Mouse (Mus musculus): Measurements from ENCODE around the gene Jade3. TPM values are rescaled to one million over a fixed set of nuclear protein-coding genes. Genes with fewer than 3 reads are reported as not detected.

Gene Jade3
- total and polyA plus RNA-seq, 2 experiments = 0.34 to 1.7 TPM

GRCm38 (mm10) chrX:20548880-20549440 is 123.5 kb downstream of the Jade3 start:
- H3K4me3 ChIP-seq (ENCODE audit: insufficient read depth, low read depth, low read length) = no peak overlapping the region
- no peak overlapping the region for H3K9ac ChIP-seq (ENCODE audit: low read depth, low read length)
- no peaks in the 10 kb centered on the region for H3K79me2 ChIP-seq (ENCODE audit: control insufficient read depth, insufficient read depth, low read length)
- no peaks in the 10 kb centered on the region for H3K27me3 ChIP-seq (ENCODE audit: control insufficient read depth, insufficient read depth, low read length)
- no peaks in the 10 kb centered on the region for H3K36me3 ChIP-seq (ENCODE audit: control insufficient read depth, insufficient read depth, low read length)
- peak; percentile 66 for DNase-seq (ENCODE audit: extremely low read depth, low read depth, low spot score)
- TF ChIP-seq POLR2A (IDR thresholded peaks at IDR 0.05; ENCODE audit: extremely low read depth, insufficient read depth, low read length) (no peak), CTCF (IDR thresholded peaks at IDR 0.05; ENCODE audit: low read depth, low read length) (no peak)
- peak overlapping the region; percentile 72 for H3K27ac ChIP-seq (replicated peaks; ENCODE audit: insufficient read depth, low read depth, low read length)
- H3K4me1 ChIP-seq (ENCODE audit: control insufficient read depth, insufficient read depth, low read length) = no peaks in the 10 kb centered on the region; the same call in 1 of the 2 replicates
- 18% methylated on average over 1 of the region's 1 CpGs for WGBS

- Histone ChIP-seq H3K27ac (replicated peaks; ENCODE audit: insufficient read depth, low read depth, low read length) (peak within 1 kb of the TSS; percentile 78), H3K27me3 (ENCODE audit: control insufficient read depth, insufficient read depth, low read length) (no peaks in the 10 kb centered on the region), H3K9ac (ENCODE audit: low read depth, low read length) (peak within 1 kb of the TSS; percentile 62), H3K4me1 (ENCODE audit: control insufficient read depth, insufficient read depth, low read length) (no peaks in the 10 kb centered on the region; the same call in 1 of the 2 replicates), H3K36me3 (ENCODE audit: control insufficient read depth, insufficient read depth, low read length) (no peaks in the 10 kb centered on the region), H3K4me3 (ENCODE audit: insufficient read depth, low read depth, low read length) (peak within 1 kb of the TSS; percentile 52), H3K79me2 (ENCODE audit: control insufficient read depth, insufficient read depth, low read length) (no peaks in the 10 kb centered on the region)
- TF ChIP-seq CTCF (IDR thresholded peaks at IDR 0.05; ENCODE audit: low read depth, low read length) (no peak), POLR2A (IDR thresholded peaks at IDR 0.05; ENCODE audit: extremely low read depth, insufficient read depth, low read length) (no peak)
- DNase-seq (ENCODE audit: extremely low read depth, low read depth, low spot score) = peak; percentile 74
- WGBS = 23% methylated on average over 3 of the region's 3 CpGs
Measured at GRCm38 (mm10) chrX:20549532-20549931, 124.0 kb downstream of the Jade3 start, which contains the start of gene Rgn. Gene Rgn, plus strand, starts transcription at chrX:20549787.

GRCm38 (mm10) chrX:20552199-20552598 is 126.7 kb downstream of the Jade3 start:
- TF ChIP-seq POLR2A (IDR thresholded peaks at IDR 0.05; ENCODE audit: extremely low read depth, insufficient read depth, low read length) = no peak
- Histone ChIP-seq H3K4me3 (ENCODE audit: insufficient read depth, low read depth, low read length) (peak overlapping the region; percentile 30; the same call in 1 of the 2 replicates), H3K79me2 (ENCODE audit: control insufficient read depth, insufficient read depth, low read length) (no peaks in the 10 kb centered on the region), H3K27ac (replicated peaks; ENCODE audit: insufficient read depth, low read depth, low read length) (no peak overlapping the region), H3K4me1 (ENCODE audit: control insufficient read depth, insufficient read depth, low read length) (no peaks in the 10 kb centered on the region; the same call in 1 of the 2 replicates), H3K27me3 (ENCODE audit: control insufficient read depth, insufficient read depth, low read length) (no peaks in the 10 kb centered on the region), H3K9ac (ENCODE audit: low read depth, low read length) (no peak overlapping the region), H3K36me3 (ENCODE audit: control insufficient read depth, insufficient read depth, low read length) (no peaks in the 10 kb centered on the region)
- 22% methylated on average over 2 of the region's 2 CpGs for WGBS
- DNase-seq (ENCODE audit: extremely low read depth, low read depth, low spot score) = peak; percentile 94

GRCm38 (mm10) chrX:20561846-20562245 is 136.4 kb downstream of the Jade3 start:
- no peak for DNase-seq (ENCODE audit: extremely low read depth, low read depth, low spot score)

GRCm38 (mm10) chrX:20563941-20564340 is 138.5 kb downstream of the Jade3 start:
- Histone ChIP-seq H3K27ac (replicated peaks; ENCODE audit: insufficient read depth, low read depth, low read length) (no peak overlapping the region), H3K4me3 (ENCODE audit: insufficient read depth, low read depth, low read length) (no peak overlapping the region), H3K4me1 (ENCODE audit: control insufficient read depth, insufficient read depth, low read length) (no peaks in the 10 kb centered on the region), H3K36me3 (ENCODE audit: control insufficient read depth, insufficient read depth, low read length) (peaks cover 3% of the 10 kb centered on the region), H3K79me2 (ENCODE audit: control insufficient read depth, insufficient read depth, low read length) (no peaks in the 10 kb centered on the region), H3K9ac (ENCODE audit: low read depth, low read length) (no peak overlapping the region), H3K27me3 (ENCODE audit: control insufficient read depth, insufficient read depth, low read length) (no peaks in the 10 kb centered on the region)
- no peak for DNase-seq (ENCODE audit: extremely low read depth, low read depth, low spot score)
- WGBS = 58% methylated on average over 4 of the region's 4 CpGs
- TF ChIP-seq CTCF (IDR thresholded peaks at IDR 0.05; ENCODE audit: low read depth, low read length) = no peak
- no peak for TF ChIP-seq POLR2A (IDR thresholded peaks at IDR 0.05; ENCODE audit: extremely low read depth, insufficient read depth, low read length)

More at GRCm38 (mm10) chrX:20561846-20562245, 136.4 kb downstream of the Jade3 start:
- Histone ChIP-seq H3K36me3 (ENCODE audit: control insufficient read depth, insufficient read depth, low read length) (peaks cover 9% of the 10 kb centered on the region), H3K27ac (replicated peaks; ENCODE audit: insufficient read depth, low read depth, low read length) (no peak overlapping the region), H3K4me3 (ENCODE audit: insufficient read depth, low read depth, low read length) (no peak overlapping the region), H3K79me2 (ENCODE audit: control insufficient read depth, insufficient read depth, low read length) (no peaks in the 10 kb centered on the region), H3K27me3 (ENCODE audit: control insufficient read depth, insufficient read depth, low read length) (no peaks in the 10 kb centered on the region), H3K4me1 (ENCODE audit: control insufficient read depth, insufficient read depth, low read length) (no peaks in the 10 kb centered on the region), H3K9ac (ENCODE audit: low read depth, low read length) (no peak overlapping the region)
- 58% methylated on average over 1 of the region's 1 CpGs for WGBS
- no peak for TF ChIP-seq CTCF (IDR thresholded peaks at IDR 0.05; ENCODE audit: low read depth, low read length)
- TF ChIP-seq POLR2A (IDR thresholded peaks at IDR 0.05; ENCODE audit: extremely low read depth, insufficient read depth, low read length) = no peak

Other genes starting within 250 kb of the Jade3 start
- 1.2 and 3.0 TPM in 2 replicates for gene Slc9a7, start 133.9 kb upstream of the Jade3 start, total RNA-seq (2014; rRNA removed)
- 0.25 and 0.65 TPM in 2 replicates for gene Slc9a7, start 133.9 kb upstream of the Jade3 start, polyA plus RNA-seq (2012; rRNA removed)
- gene Rp2, start 61.2 kb upstream of the Jade3 start, total RNA-seq (2014; rRNA removed) = 10.9 and 11.5 TPM in 2 replicates
- gene Rp2, start 61.2 kb upstream of the Jade3 start, polyA plus RNA-seq (2012; rRNA removed) = 2.3 and 2.6 TPM in 2 replicates
- 1,444 and 2,426 TPM in 2 replicates for gene Rgn, start 124.1 kb downstream of the Jade3 start, total RNA-seq (2014; rRNA removed)
- gene Rgn, start 124.1 kb downstream of the Jade3 start, polyA plus RNA-seq (2012; rRNA removed) = 291 and 400 TPM in 2 replicates
- gene Rbm10, start 191.8 kb downstream of the Jade3 start, total RNA-seq (2014; rRNA removed) = 12.3 and 14.0 TPM in 2 replicates
- 23.9 and 32.9 TPM in 2 replicates for gene Rbm10, start 191.8 kb downstream of the Jade3 start, polyA plus RNA-seq (2012; rRNA removed)
- 294 and 308 TPM in 2 replicates for gene Ndufb11, start 191.9 kb downstream of the Jade3 start, total RNA-seq (2014; rRNA removed)
- gene Ndufb11, start 191.9 kb downstream of the Jade3 start, polyA plus RNA-seq (2012; rRNA removed) = 199 and 207 TPM in 2 replicates
- gene Uba1, start 232.6 kb downstream of the Jade3 start, total RNA-seq (2014; rRNA removed) = 69.8 and 90.9 TPM in 2 replicates
- gene Uba1, start 232.6 kb downstream of the Jade3 start, polyA plus RNA-seq (2012; rRNA removed) = 162 and 181 TPM in 2 replicates